Mouse (Mus musculus) central nervous system, embryonic 18 days (tissue): Measurements from ENCODE around the gene Slc13a5. TPM values are rescaled to one million over a fixed set of nuclear protein-coding genes. Genes with fewer than 3 reads are reported as not detected.

ENCODE experiments used
- polyA plus RNA-seq: library from polyadenylated mRNA; depleted of rRNA; stranded (reverse); fragments of >200 nt; gene quantifications from 2 replicates; pipeline ENCODE4 v1.2.3, GENCODE M21; 2012; rRNA removed

The Slc13a5 gene
- 3.8 and 4.1 TPM in 2 replicates for polyA plus RNA-seq

DNA sequence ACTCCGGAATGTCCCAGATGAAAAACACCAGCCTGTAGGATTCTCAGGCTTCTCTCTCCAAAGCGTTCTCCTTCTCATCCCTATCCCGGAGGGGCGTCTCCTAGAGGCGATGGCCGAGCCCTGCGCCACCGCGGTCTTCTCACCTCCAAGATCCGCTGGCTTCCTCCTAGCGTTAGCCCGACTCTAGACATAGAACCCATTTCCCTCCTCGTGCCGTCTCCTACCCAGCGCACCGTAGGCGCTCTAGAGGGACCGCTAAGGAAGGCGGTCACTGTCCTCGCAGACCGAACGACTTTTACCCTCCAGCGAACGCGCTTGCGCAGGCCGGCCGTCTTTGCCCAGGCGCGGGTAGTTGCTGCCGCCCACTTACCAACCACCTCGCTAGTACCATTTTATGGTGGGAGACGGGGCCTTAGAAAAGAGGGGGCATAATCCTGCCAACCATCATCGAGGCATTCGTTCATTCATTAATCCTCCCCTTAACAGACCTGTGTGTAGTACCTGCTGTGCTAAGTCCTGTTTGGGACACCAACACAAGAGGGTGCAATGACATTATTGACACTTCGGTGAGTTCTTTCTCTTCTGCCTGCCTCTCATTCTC is at the start of gene Slc13a5:
Gene Slc13a5 (minus strand): TSS at position 263 of the 601 bp plus-strand sequence.

DNA sequence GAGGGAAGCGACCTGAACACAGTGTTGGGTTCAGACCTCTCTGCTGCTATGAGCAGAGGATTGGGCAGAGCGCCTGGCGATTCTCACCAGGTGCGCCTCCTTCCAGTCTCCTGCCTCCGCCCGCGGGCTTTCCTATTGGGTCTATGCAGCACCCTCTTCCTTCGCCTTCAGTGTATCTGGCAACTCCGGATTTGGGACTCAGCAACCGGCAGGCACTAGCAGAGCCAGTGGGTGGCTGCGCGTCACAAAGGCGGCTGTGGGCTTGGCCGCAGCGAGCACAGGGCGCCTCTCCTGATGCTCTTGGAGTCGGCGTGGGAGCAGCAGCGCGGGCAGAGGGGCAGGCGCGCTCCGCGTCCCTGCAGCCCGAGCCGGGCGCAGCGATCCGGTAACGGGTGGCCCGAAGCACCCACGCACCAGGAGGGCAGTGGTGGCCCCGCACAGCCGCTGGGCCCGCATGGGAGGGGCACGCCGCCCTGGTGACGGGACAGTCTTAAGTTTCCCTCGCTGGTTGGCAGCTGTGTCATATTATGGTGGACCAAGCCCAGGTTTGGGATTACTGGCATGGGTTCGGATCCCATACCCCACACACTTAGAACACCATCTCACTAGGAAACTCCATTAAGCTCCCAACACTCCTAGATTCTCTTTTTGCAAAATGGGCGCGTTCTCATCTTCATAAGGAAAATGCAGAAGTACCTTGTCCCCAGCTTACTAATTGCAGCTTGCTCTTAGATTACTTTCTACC is 47.3 kb upstream of the Slc13a5 start, which contains the start of gene Fbxo39:
Gene Fbxo39 (plus strand): TSS at position 294 of the 745 bp plus-strand sequence.

DNA sequence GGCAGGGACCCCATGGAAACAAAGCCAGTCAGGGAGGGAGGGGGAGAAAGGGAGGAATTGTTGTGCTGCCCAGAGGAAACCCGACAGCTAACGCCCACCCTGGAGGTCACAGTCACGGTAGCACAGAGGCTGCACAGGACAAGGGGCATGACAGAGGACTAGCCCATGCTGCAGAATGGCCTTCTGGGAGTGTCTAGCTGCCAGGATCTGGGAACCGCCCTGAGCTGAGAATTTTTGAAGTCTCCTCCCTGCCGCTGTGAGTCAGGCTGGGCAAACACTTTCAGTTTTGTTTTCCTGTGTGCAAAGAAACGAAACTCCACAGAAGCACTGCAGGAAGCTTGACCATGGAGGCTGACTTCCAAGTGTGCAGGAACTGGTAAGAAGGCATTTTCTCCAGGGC is 34.3 kb upstream of the Slc13a5 start, which contains the start of gene Xaf1:
Gene Xaf1 (plus strand): TSS at position 296 of the 400 bp plus-strand sequence.

DNA sequence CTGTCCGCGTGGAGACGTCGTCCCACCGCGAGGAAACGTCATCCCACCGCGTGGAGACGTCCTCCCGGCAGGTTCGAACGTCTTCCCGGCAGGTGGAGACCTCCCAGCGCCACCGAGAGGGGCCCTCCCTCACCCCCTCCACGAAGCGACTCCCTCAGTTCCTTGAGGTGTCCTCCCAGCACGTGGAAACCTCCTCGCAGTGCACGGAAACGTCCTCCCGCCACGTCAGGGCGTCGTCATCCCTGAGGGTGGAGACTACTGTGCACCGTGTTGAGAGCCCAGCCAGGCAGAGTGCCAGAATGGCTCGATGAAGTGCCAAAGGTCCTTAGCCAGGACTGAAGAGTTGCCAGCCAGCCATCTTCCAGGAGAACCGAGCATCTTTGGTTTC is 51.6 kb downstream of the Slc13a5 start, which contains the start of gene Med31:
Gene Med31 (minus strand): TSS at position 183 of the 388 bp plus-strand sequence.

DNA sequence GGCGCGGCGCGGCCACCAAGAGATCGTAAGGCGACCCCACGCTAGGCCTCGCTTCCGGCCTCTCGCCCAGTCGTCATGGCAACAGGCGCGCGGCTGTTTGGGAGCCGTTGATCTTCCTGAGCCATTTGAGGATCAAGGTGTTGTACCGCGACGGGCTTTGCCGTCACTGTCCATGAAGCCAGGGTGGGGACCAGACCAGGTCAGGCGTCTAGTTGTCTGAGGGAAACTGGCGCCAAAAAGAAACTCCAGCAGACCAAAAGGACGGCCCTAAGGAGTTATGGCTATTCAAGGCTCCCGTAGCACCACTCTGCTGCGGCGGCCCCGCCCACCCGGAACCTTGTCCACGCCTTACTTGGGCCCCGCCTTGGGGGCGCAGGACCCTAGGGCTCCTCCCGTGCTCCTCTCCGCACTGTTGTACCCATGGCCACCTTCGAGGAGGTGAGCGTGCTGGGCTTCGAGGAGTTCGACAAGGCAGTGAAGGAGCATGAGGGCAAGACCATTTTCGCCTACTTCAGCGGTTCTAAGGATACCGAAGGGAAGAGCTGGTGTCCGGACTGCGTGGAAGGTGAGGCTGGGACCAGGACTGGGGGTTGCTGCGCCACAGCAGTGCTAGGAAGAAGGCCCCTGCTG is 59.7 kb downstream of the Slc13a5 start, which contains the start of the genes 4933427D14Rik and Txndc17:
Gene 4933427D14Rik (minus strand): TSS at position 256 of the 630 bp plus-strand sequence.
Gene Txndc17 (plus strand): TSS at position 344 of the 630 bp plus-strand sequence.

DNA sequence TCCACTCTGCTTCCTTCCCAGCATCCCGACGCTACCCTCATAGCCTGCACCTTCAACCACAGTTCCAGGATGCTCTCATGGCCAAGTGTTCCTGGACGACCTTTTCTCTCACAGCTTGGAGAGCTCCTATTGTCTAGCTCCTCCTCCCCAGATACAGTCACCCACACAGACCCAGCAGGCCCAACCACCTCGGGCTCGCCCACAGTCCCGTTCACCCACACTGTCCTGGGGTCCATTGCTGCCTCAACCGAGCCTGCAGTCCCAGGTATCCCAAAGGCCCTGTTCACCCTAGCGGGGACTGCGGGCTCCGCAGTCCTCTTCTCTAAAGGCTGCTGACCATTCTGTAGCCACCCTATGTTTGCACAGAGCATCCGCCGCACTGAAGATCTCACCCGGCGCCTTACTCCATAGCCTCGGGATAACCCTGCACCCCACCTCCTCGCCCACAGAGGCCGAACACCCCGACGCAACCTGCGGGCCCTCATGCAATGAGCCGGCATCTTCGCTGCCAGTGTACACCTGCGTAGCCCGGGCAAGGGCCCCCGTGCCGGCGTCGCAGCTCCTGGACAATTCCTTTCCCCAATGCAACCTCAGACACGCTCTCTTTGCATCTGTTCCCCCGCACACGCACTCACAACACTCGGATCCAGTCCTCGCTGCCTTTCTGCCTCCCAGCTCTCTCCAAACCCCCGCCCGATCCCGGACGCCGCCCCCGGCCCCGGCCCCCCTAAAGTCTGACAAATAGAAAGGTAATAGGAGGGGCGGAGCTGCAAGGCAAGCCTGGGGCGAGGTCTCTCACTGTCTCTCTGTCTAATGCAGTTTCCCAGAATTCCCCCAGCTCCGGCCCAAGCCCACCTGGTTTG is 60.5 kb downstream of the Slc13a5 start, which contains the start of gene Gm43951:
Gene Gm43951 (minus strand): TSS at position 500 of the 863 bp plus-strand sequence.

Other genes with a start within 250 kb of the Slc13a5 start
- 0.19 and 0.40 TPM in 2 replicates for gene Aipl1, start 229.7 kb downstream of the Slc13a5 start, polyA plus RNA-seq
- gene Pimreg, start 225.2 kb downstream of the Slc13a5 start, polyA plus RNA-seq, result 16.1 and 16.6 TPM in 2 replicates
- gene Pitpnm3, start 131.4 kb downstream of the Slc13a5 start, polyA plus RNA-seq, result 17.0 and 18.0 TPM in 2 replicates
- gene Gm43951, start 60.4 kb downstream of the Slc13a5 start, polyA plus RNA-seq, result 5.9 and 6.8 TPM in 2 replicates
- gene 4933427D14Rik, start 59.8 kb downstream of the Slc13a5 start, polyA plus RNA-seq, result 34.7 and 37.4 TPM in 2 replicates
- gene Txndc17, start 59.7 kb downstream of the Slc13a5 start, polyA plus RNA-seq, result 96.2 and 97.3 TPM in 2 replicates
- gene Med31, start 51.6 kb downstream of the Slc13a5 start, polyA plus RNA-seq, result 42.3 and 44.2 TPM in 2 replicates
- gene Xaf1, start 34.4 kb upstream of the Slc13a5 start, polyA plus RNA-seq, result 4.1 and 6.7 TPM in 2 replicates
- not detected in 2 replicates for gene Fbxo39, start 47.2 kb upstream of the Slc13a5 start, polyA plus RNA-seq
- 3.8 and 4.3 TPM in 2 replicates for gene Tekt1, start 95.2 kb upstream of the Slc13a5 start, polyA plus RNA-seq
- gene Smtnl2, start 144.5 kb upstream of the Slc13a5 start, polyA plus RNA-seq, result 4.7 and 5.5 TPM in 2 replicates
- not detected in 2 replicates for gene Ggt6, start 168.3 kb upstream of the Slc13a5 start, polyA plus RNA-seq
- gene Mybbp1a, start 174.1 kb upstream of the Slc13a5 start, polyA plus RNA-seq, result 63.5 and 64.5 TPM in 2 replicates
- 42.7 and 57.9 TPM in 2 replicates for gene Spns2, start 222.7 kb upstream of the Slc13a5 start, polyA plus RNA-seq